Mouse (Mus musculus): ENCODE results near the gene Aifm1. TPM values are rescaled to one million over a fixed set of nuclear protein-coding genes. Genes with fewer than 3 reads are reported as not detected.

Aifm1 gene
- polyA plus RNA-seq, 1 experiment: 46.6 TPM

GRCm38 (mm10) chrX:48521651-48522050 lies 8.3 kb upstream of the Aifm1 start:
- Histone ChIP-seq H3K27me3 (ENCODE audit: control insufficient read depth, insufficient read depth, insufficient read length) (no peaks in the 10 kb centered on the region), H3K79me2 (ENCODE audit: control insufficient read depth, insufficient read depth) (no peaks in the 10 kb centered on the region), H3ac (ENCODE audit: control insufficient read depth, insufficient read length, low read depth) (no peak overlapping the region), H3K4me3 (ENCODE audit: insufficient read depth, poor library complexity, severe bottlenecking) (no peak overlapping the region), H3K36me3 (ENCODE audit: control insufficient read depth, insufficient read depth) (no peaks in the 10 kb centered on the region), H3K79me3 (ENCODE audit: low read depth) (no peaks in the 10 kb centered on the region)
- no peak for TF ChIP-seq MAX (IDR thresholded peaks at IDR 0.05)
- TF ChIP-seq MYOD1 (IDR thresholded peaks at IDR 0.05; ENCODE audit: control insufficient read depth, insufficient read length, low read depth): no peak

- TF ChIP-seq CTCF (IDR thresholded peaks at IDR 0.05; ENCODE audit: control insufficient read depth, insufficient read depth, insufficient read length): no peak
- TF ChIP-seq MYOG (IDR thresholded peaks at IDR 0.05; ENCODE audit: control insufficient read depth, extremely low read depth, insufficient read length): no peak
- TF ChIP-seq FOSL1 (IDR thresholded peaks at IDR 0.05; ENCODE audit: insufficient read depth, low read length, poor library complexity, severe bottlenecking): no peak
- TF ChIP-seq MAX (IDR thresholded peaks at IDR 0.05): no peak
- TF ChIP-seq MYOD1 (IDR thresholded peaks at IDR 0.05; ENCODE audit: control insufficient read depth, insufficient read length, low read depth): no peak
- no peak for TF ChIP-seq USF1 (IDR thresholded peaks at IDR 0.05; ENCODE audit: low read depth)
- TF ChIP-seq CEBPB (IDR thresholded peaks at IDR 0.05; ENCODE audit: low read depth): no peak
- no peaks in the 10 kb centered on the region for H3K36me3 ChIP-seq (ENCODE audit: control insufficient read depth, insufficient read depth)
- no peaks in the 10 kb centered on the region for H3K79me2 ChIP-seq (ENCODE audit: control insufficient read depth, insufficient read depth)
- H3K4me3 ChIP-seq (ENCODE audit: insufficient read depth, poor library complexity, severe bottlenecking): no peak overlapping the region
- no peaks in the 10 kb centered on the region for H3K79me3 ChIP-seq (ENCODE audit: low read depth)
- no peaks in the 10 kb centered on the region for H3K27me3 ChIP-seq (ENCODE audit: control insufficient read depth, insufficient read depth, insufficient read length)
- no peak overlapping the region for H3ac ChIP-seq (ENCODE audit: control insufficient read depth, insufficient read length, low read depth)
Observed at GRCm38 (mm10) chrX:48519549-48520085, 6.3 kb upstream of the Aifm1 start.

- H3K4me3 ChIP-seq (ENCODE audit: insufficient read depth, poor library complexity, severe bottlenecking): no peak within 1 kb of the TSS
- no peak for TF ChIP-seq MYOD1 (IDR thresholded peaks at IDR 0.05; ENCODE audit: control insufficient read depth, insufficient read length, low read depth)
- no peak for TF ChIP-seq CTCF (IDR thresholded peaks at IDR 0.05; ENCODE audit: control insufficient read depth, insufficient read depth, insufficient read length)
- no peak for TF ChIP-seq USF1 (IDR thresholded peaks at IDR 0.05; ENCODE audit: low read depth)
- no peak for TF ChIP-seq MAX (IDR thresholded peaks at IDR 0.05)
- no peak for TF ChIP-seq MYOG (IDR thresholded peaks at IDR 0.05; ENCODE audit: control insufficient read depth, extremely low read depth, insufficient read length)
- TF ChIP-seq FOSL1 (IDR thresholded peaks at IDR 0.05; ENCODE audit: insufficient read depth, low read length, poor library complexity, severe bottlenecking): no peak
- no peak for TF ChIP-seq CEBPB (IDR thresholded peaks at IDR 0.05; ENCODE audit: low read depth)
Observed at GRCm38 (mm10) chrX:48518808-48519548, 5.6 kb upstream of the Aifm1 start, which contains the start of gene Rab33a. Rab33a (plus strand) TSS chrX:48519285.

GRCm38 (mm10) chrX:48518211-48518807 lies 4.9 kb upstream of the Aifm1 start:
- H3K79me3 ChIP-seq (ENCODE audit: low read depth): no peaks in the 10 kb centered on the region
- H3ac ChIP-seq (ENCODE audit: control insufficient read depth, insufficient read length, low read depth): no peak overlapping the region
- no peak for TF ChIP-seq MYOG (IDR thresholded peaks at IDR 0.05; ENCODE audit: control insufficient read depth, extremely low read depth, insufficient read length)
- no peaks in the 10 kb centered on the region for H3K36me3 ChIP-seq (ENCODE audit: control insufficient read depth, insufficient read depth)
- H3K4me3 ChIP-seq (ENCODE audit: insufficient read depth, poor library complexity, severe bottlenecking): no peak overlapping the region
- no peaks in the 10 kb centered on the region for H3K79me2 ChIP-seq (ENCODE audit: control insufficient read depth, insufficient read depth)
- no peaks in the 10 kb centered on the region for H3K27me3 ChIP-seq (ENCODE audit: control insufficient read depth, insufficient read depth, insufficient read length)

More at GRCm38 (mm10) chrX:48518808-48519548, 5.6 kb upstream of the Aifm1 start, which contains the start of gene Rab33a:
- Histone ChIP-seq H3K36me3 (ENCODE audit: control insufficient read depth, insufficient read depth) (no peaks in the 10 kb centered on the region), H3K79me3 (ENCODE audit: low read depth) (no peaks in the 10 kb centered on the region), H3K79me2 (ENCODE audit: control insufficient read depth, insufficient read depth) (no peaks in the 10 kb centered on the region), H3ac (ENCODE audit: control insufficient read depth, insufficient read length, low read depth) (no peak within 1 kb of the TSS), H3K27me3 (ENCODE audit: control insufficient read depth, insufficient read depth, insufficient read length) (no peaks in the 10 kb centered on the region)

- Histone ChIP-seq H3ac (ENCODE audit: control insufficient read depth, insufficient read length, low read depth) (no peak overlapping the region), H3K4me3 (ENCODE audit: insufficient read depth, poor library complexity, severe bottlenecking) (peak overlapping the region; percentile 60), H3K79me3 (ENCODE audit: low read depth) (peaks cover 19% of the 10 kb centered on the region), H3K36me3 (ENCODE audit: control insufficient read depth, insufficient read depth) (no peaks in the 10 kb centered on the region), H3K79me2 (ENCODE audit: control insufficient read depth, insufficient read depth) (peaks cover 28% of the 10 kb centered on the region), H3K27me3 (ENCODE audit: control insufficient read depth, insufficient read depth, insufficient read length) (no peaks in the 10 kb centered on the region)
- TF ChIP-seq FOSL1 (IDR thresholded peaks at IDR 0.05; ENCODE audit: insufficient read depth, low read length, poor library complexity, severe bottlenecking) (no peak), CEBPB (IDR thresholded peaks at IDR 0.05; ENCODE audit: low read depth) (no peak), CTCF (IDR thresholded peaks at IDR 0.05; ENCODE audit: control insufficient read depth, insufficient read depth, insufficient read length) (no peak), USF1 (IDR thresholded peaks at IDR 0.05; ENCODE audit: low read depth) (no peak), MYOD1 (IDR thresholded peaks at IDR 0.05; ENCODE audit: control insufficient read depth, insufficient read length, low read depth) (no peak), MAX (IDR thresholded peaks at IDR 0.05) (no peak)
Observed at GRCm38 (mm10) chrX:48513824-48514223, 461 bp upstream of the Aifm1 start.

GRCm38 (mm10) chrX:48493763-48494162 lies 19.6 kb downstream of the Aifm1 start:
- TF ChIP-seq USF1 (IDR thresholded peaks at IDR 0.05; ENCODE audit: low read depth): no peak
- no peak for TF ChIP-seq MYOD1 (IDR thresholded peaks at IDR 0.05; ENCODE audit: control insufficient read depth, insufficient read length, low read depth)
- TF ChIP-seq CEBPB (IDR thresholded peaks at IDR 0.05; ENCODE audit: low read depth): no peak
- no peak for TF ChIP-seq CTCF (IDR thresholded peaks at IDR 0.05; ENCODE audit: control insufficient read depth, insufficient read depth, insufficient read length)
- TF ChIP-seq MAX (IDR thresholded peaks at IDR 0.05): no peak
- no peak for TF ChIP-seq MYOG (IDR thresholded peaks at IDR 0.05; ENCODE audit: control insufficient read depth, extremely low read depth, insufficient read length)
- TF ChIP-seq FOSL1 (IDR thresholded peaks at IDR 0.05; ENCODE audit: insufficient read depth, low read length, poor library complexity, severe bottlenecking): no peak
- no peak overlapping the region for H3K4me3 ChIP-seq (ENCODE audit: insufficient read depth, poor library complexity, severe bottlenecking)
- H3K79me2 ChIP-seq (ENCODE audit: control insufficient read depth, insufficient read depth): no peaks in the 10 kb centered on the region
- H3K27me3 ChIP-seq (ENCODE audit: control insufficient read depth, insufficient read depth, insufficient read length): no peaks in the 10 kb centered on the region
- no peaks in the 10 kb centered on the region for H3K79me3 ChIP-seq (ENCODE audit: low read depth)
- no peak overlapping the region for H3ac ChIP-seq (ENCODE audit: control insufficient read depth, insufficient read length, low read depth)
- H3K36me3 ChIP-seq (ENCODE audit: control insufficient read depth, insufficient read depth): peaks cover 20% of the 10 kb centered on the region

Data from C2C12 (cell line).